Mouse (Mus musculus) heart, postnatal 0 days (tissue): ENCODE data around the gene Pithd1.

Experiments used
- CTCF ChIP-seq: IDR thresholded peaks from 2 replicates; pipeline ENCODE4 v1.5.1; 2016; ENCODE audit warnings: antibody characterized with exemption, control low read depth, low read depth
- EP300 ChIP-seq: IDR thresholded peaks from 2 replicates; pipeline ENCODE4 v1.6.1; 2016; ENCODE audit warnings: antibody characterized with exemption, low read depth

DNA sequence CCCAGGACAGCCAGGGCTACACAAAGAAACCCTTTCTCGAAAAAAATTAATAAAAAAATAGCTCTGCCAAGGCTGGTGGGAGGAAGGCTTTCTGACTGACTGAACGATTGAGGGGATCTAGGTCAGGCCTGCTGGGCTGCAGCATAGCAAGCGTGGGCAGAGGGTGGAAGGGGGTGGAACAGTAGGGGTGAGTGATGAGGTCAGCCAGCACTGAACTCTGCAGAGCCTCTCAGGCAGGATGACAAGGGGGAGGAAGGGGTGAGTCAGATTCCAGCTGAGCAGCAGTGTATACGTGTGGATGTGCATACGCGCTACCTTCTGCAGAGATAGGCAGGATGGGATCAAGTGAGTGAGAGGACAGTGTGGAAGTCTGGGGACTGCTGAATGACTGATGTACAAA is 37.2 kb downstream of the Pithd1 start:
- no peak for TF ChIP-seq CTCF
- no peak for TF ChIP-seq EP300
